Mouse (Mus musculus) B cell, adult 2 months (primary cell): ENCODE measurements around the gene Gm17545.

ENCODE experiments used
- DNase-seq, 2 experiments: peaks; one replicate each; pipeline ENCODE4 v3.0.0; 2022

The Gm17545 gene

DNA sequence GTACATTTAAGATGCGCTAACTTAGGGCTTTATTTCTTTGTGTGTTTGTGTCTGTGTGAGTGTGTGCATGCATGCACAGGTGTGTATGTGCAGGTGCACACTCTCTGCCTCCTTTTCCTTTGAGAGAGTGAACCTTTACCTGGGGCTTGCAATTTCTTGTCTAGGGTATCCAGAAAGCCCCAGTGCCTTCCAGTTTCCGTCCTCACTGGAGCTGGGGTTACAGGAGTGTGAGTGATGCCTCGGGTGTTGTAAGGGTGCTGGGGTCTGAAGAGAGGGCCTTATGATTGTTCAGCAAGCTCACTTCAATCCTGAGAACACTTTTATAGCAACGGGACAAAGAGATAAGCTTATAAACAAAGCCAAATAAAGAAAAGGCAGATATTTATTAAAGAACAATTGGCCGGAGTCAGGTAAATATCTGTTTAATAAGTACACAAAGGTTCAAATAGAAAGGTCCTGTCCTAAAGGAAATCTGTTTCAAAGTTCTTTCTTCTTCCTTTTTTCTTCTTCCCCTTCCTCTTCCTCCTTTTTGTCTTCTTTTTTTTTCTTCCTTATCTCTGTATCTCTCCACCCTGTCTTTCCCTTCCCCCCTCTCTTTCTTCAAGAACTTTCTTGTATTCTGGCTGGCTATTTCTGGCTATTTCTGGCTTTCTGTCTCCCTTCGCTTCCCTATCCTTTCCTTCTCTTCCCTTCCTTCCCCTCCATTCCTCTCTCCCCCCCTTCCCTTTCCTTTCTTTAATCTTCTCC is 43.1 kb downstream of the Gm17545 start:
- no peak for DNase-seq

GRCm38 (mm10) chr9:22502972-22503371 is 48.9 kb downstream of the Gm17545 start:
- DNase-seq: no peak

GRCm38 (mm10) chr9:22503581-22503980 is 49.5 kb downstream of the Gm17545 start:
- no peak for DNase-seq

DNA sequence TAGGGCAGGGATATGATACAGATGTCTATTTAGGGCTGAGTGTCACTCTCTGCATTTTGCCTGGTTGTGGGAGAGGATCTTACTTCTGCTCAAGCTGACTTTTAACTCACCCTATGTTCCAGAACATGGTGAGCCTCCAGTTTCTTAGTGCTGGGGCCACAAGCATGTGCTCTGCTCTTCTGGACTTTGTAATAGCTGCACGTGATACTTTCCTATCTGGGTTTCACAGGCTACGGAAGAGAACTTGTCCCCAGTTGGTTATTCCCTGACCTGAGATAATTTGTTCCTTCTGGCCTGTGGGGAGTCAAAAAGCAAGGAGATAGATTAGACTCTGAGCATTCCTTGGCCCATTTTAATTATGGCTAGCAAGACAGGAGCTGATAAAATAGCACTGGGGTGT is 51.5 kb downstream of the Gm17545 start:
- DNase-seq: no peak
